Mouse (Mus musculus) heart, postnatal 0 days (tissue): ENCODE data around the gene Asxl2.

Experiments used
- CTCF ChIP-seq: IDR thresholded peaks from 2 replicates; pipeline ENCODE4 v1.5.1; 2016; ENCODE audit warnings: antibody characterized with exemption, control low read depth, low read depth
- EP300 ChIP-seq: IDR thresholded peaks from 2 replicates; pipeline ENCODE4 v1.6.1; 2016; ENCODE audit warnings: antibody characterized with exemption, low read depth

DNA sequence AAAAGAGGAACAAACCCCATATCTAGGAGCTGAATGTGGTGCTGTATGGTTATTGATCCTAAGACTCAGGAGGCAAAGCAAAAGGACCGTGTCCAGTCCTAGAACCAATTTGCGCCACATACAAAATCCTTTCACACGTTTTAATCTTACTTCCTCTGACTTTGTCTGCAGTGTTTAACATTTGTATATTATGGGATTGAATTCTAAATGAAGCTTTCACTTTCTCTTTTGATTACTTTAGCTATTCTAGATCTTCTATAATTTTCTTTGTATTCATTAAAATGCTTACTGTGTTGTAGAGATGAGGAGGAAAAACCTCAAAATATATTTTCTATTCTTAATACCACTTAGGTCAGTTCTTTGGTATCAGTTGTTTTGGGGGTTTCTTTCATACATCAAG, 26.9 kb downstream of the Asxl2 start:
- TF ChIP-seq CTCF, result no peak
- no peak for TF ChIP-seq EP300
